Mouse (Mus musculus) cerebellum, postnatal 10 days (tissue): ENCODE results near the gene Dnah5.

Experiments
- DNase-seq, 2 experiments: peaks; one replicate each; pipeline ENCODE4 v3.0.0; 2021; ENCODE audit warnings: mixed read lengths in 2 of 2

The Dnah5 gene

DNA sequence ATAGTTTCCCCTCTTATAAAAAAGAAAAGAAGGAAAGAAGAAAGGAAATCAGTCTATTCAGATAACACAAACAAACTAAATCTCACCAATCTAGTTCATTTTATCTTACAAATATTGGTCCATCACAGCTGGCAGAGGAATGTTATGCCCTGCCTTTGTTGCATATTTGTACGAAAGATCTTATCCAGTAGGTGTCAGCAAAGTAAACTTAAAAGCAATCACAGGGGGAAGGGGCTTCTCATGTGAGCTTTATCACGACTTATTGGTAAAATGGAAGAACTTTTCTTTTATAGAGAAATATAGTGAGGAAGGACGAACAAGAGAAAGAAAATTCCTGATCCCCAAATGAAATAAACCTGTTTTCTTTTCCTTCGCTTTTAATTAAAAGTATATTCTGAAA lies 299.3 kb downstream of the Dnah5 start:
- peak in 1 of 2 experiments; percentile 25 for DNase-seq

DNA sequence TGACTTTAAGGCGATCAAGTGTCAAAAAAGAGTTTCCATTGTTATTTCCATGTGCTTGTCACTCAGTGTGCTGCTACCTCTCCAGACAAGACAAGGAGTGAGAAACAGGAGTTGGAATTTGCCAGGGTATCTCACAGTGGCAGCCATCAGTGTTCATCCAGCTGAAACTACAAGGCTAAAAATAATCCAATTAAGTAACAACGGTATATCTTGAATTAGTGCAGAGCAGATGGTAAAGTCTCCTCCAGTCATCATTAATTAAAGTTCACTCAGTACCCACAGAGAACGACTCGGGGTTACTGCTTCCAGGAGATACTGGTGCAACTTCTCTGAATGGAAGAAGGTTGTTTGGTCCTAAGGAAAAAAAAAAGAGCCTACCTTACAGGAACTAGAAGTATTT lies 311.6 kb downstream of the Dnah5 start:
- peak; percentile 17 to 37 for DNase-seq
